Mouse (Mus musculus): ENCODE measurements around the gene Shc3. TPM values are rescaled to one million over a fixed set of nuclear protein-coding genes. Genes with fewer than 3 reads are reported as not detected.
A peak's percentile ranks its signal among the peaks of the same experiment; 100 is the strongest.

The Shc3 gene
- 4.4 and 6.9 TPM in 2 replicates for polyA plus RNA-seq (2015; fragmentation: Nextera tagmentation; extraction: Ambion mirVana)

GRCm38 (mm10) chr13:51568911-51569684, at the start of gene Shc3:
TSS of gene Shc3 (minus strand) at chr13:51569419.
- Histone ChIP-seq H3K27ac (ENCODE audit: low read depth, low read length) (peak within 1 kb of the TSS; percentile 82), H3K9ac (ENCODE audit: low read depth, low read length) (peak within 1 kb of the TSS; percentile 57), H3K4me1 (ENCODE audit: control insufficient read depth, insufficient read depth, low read depth, low read length) (peaks cover 31% of the 10 kb centered on the region), H3K4me2 (ENCODE audit: low read length) (peak within 1 kb of the TSS; percentile 93), H3K27me3 (replicated peaks; ENCODE audit: control insufficient read depth, insufficient read depth, low read length) (peaks cover 5% of the 10 kb centered on the region; the same call in 1 of the 2 replicates), H3K9me3 (ENCODE audit: control insufficient read depth, low read length) (no peaks in the 10 kb centered on the region), H3K4me3 (ENCODE audit: low read length) (peak within 1 kb of the TSS; percentile 69), H3K36me3 (ENCODE audit: control insufficient read depth, insufficient read depth, low read length) (no peaks in the 10 kb centered on the region)
- peak; percentile 94 for ATAC-seq
- under 1% methylated on average over 36 of the region's 36 CpGs for WGBS

- Histone ChIP-seq H3K27ac (ENCODE audit: low read depth, low read length) (no peak overlapping the region), H3K9ac (ENCODE audit: low read depth, low read length) (no peak overlapping the region), H3K36me3 (ENCODE audit: control insufficient read depth, insufficient read depth, low read length) (no peaks in the 10 kb centered on the region), H3K9me3 (ENCODE audit: control insufficient read depth, low read length) (no peaks in the 10 kb centered on the region), H3K4me1 (ENCODE audit: control insufficient read depth, insufficient read depth, low read depth, low read length) (peaks cover 3% of the 10 kb centered on the region; the same call in 1 of the 2 replicates), H3K4me2 (ENCODE audit: low read length) (peak overlapping the region; percentile 3; the same call in 1 of the 2 replicates), H3K4me3 (ENCODE audit: low read length) (no peak overlapping the region), H3K27me3 (replicated peaks; ENCODE audit: control insufficient read depth, insufficient read depth, low read length) (no peaks in the 10 kb centered on the region)
- WGBS, result 10% methylated on average over 6 of the region's 9 CpGs
- ATAC-seq, result peak; percentile 49; the same call in 1 of the 2 replicates
Observed at GRCm38 (mm10) chr13:51618602-51619001, 49.4 kb upstream of the Shc3 start.

GRCm38 (mm10) chr13:51617861-51618260, 48.6 kb upstream of the Shc3 start:
- no peaks in the 10 kb centered on the region for H3K36me3 ChIP-seq (ENCODE audit: control insufficient read depth, insufficient read depth, low read length)
- peak overlapping the region; percentile 27; the same call in 1 of the 2 replicates for H3K4me2 ChIP-seq (ENCODE audit: low read length)
- WGBS, result 16% methylated on average over 6 of the region's 6 CpGs
- no peaks in the 10 kb centered on the region for H3K27me3 ChIP-seq (replicated peaks; ENCODE audit: control insufficient read depth, insufficient read depth, low read length)
- ATAC-seq, result peak; percentile 73
- no peak overlapping the region; the same call in 1 of the 2 replicates for H3K9ac ChIP-seq (ENCODE audit: low read depth, low read length)
- H3K4me3 ChIP-seq (ENCODE audit: low read length), result no peak overlapping the region
- H3K9me3 ChIP-seq (ENCODE audit: control insufficient read depth, low read length), result no peaks in the 10 kb centered on the region
- H3K4me1 ChIP-seq (ENCODE audit: control insufficient read depth, insufficient read depth, low read depth, low read length), result peaks cover 3% of the 10 kb centered on the region; the same call in 1 of the 2 replicates
- no peak overlapping the region for H3K27ac ChIP-seq (ENCODE audit: low read depth, low read length)

- Histone ChIP-seq H3K36me3 (ENCODE audit: control insufficient read depth, insufficient read depth, low read length) (no peaks in the 10 kb centered on the region), H3K27me3 (replicated peaks; ENCODE audit: control insufficient read depth, insufficient read depth, low read length) (no peaks in the 10 kb centered on the region), H3K4me1 (ENCODE audit: control insufficient read depth, insufficient read depth, low read depth, low read length) (peaks cover 3% of the 10 kb centered on the region; the same call in 1 of the 2 replicates), H3K9me3 (ENCODE audit: control insufficient read depth, low read length) (no peaks in the 10 kb centered on the region), H3K4me3 (ENCODE audit: low read length) (no peak overlapping the region), H3K4me2 (ENCODE audit: low read length) (no peak overlapping the region), H3K9ac (ENCODE audit: low read depth, low read length) (no peak overlapping the region), H3K27ac (ENCODE audit: low read depth, low read length) (no peak overlapping the region)
- no peak for ATAC-seq
- WGBS, result 59% methylated on average over 1 of the region's 1 CpGs
Observed at GRCm38 (mm10) chr13:51617306-51617705, 48.1 kb upstream of the Shc3 start.

- no peaks in the 10 kb centered on the region for H3K9me3 ChIP-seq (ENCODE audit: control insufficient read depth, low read length)
- ATAC-seq, result peak; percentile 69; the same call in 1 of the 2 replicates
- 0 out of 2 replicates have a peak overlapping the region, but pooled peaks have one; percentile 3 for H3K4me2 ChIP-seq (ENCODE audit: low read length)
- 5% methylated on average over 12 of the region's 12 CpGs for whole genome bisulfite sequencing
- no peak overlapping the region for H3K4me3 ChIP-seq (ENCODE audit: low read length)
- no peak overlapping the region for H3K9ac ChIP-seq (ENCODE audit: low read depth, low read length)
- H3K27ac ChIP-seq (ENCODE audit: low read depth, low read length), result no peak overlapping the region
- H3K36me3 ChIP-seq (ENCODE audit: control insufficient read depth, insufficient read depth, low read length), result no peaks in the 10 kb centered on the region
- no peaks in the 10 kb centered on the region for H3K27me3 ChIP-seq (replicated peaks; ENCODE audit: control insufficient read depth, insufficient read depth, low read length)
- H3K4me1 ChIP-seq (ENCODE audit: control insufficient read depth, insufficient read depth, low read depth, low read length), result peaks cover 3% of the 10 kb centered on the region; the same call in 1 of the 2 replicates
Observed at GRCm38 (mm10) chr13:51616417-51617044, 47.3 kb upstream of the Shc3 start.

GRCm38 (mm10) chr13:51615815-51616214, 46.6 kb upstream of the Shc3 start:
- H3K4me1 ChIP-seq (ENCODE audit: control insufficient read depth, insufficient read depth, low read depth, low read length), result peaks cover 8% of the 10 kb centered on the region; the same call in 1 of the 2 replicates
- no peak overlapping the region for H3K9ac ChIP-seq (ENCODE audit: low read depth, low read length)
- no peaks in the 10 kb centered on the region for H3K36me3 ChIP-seq (ENCODE audit: control insufficient read depth, insufficient read depth, low read length)
- H3K4me3 ChIP-seq (ENCODE audit: low read length), result no peak overlapping the region
- H3K4me2 ChIP-seq (ENCODE audit: low read length), result no peak overlapping the region
- 55% methylated on average over 10 of the region's 10 CpGs for WGBS
- ATAC-seq, result no peak
- no peaks in the 10 kb centered on the region for H3K27me3 ChIP-seq (replicated peaks; ENCODE audit: control insufficient read depth, insufficient read depth, low read length)
- no peak overlapping the region for H3K27ac ChIP-seq (ENCODE audit: low read depth, low read length)
- H3K9me3 ChIP-seq (ENCODE audit: control insufficient read depth, low read length), result no peaks in the 10 kb centered on the region

GRCm38 (mm10) chr13:51611500-51611899, 42.3 kb upstream of the Shc3 start:
- Histone ChIP-seq H3K4me3 (ENCODE audit: low read length) (no peak overlapping the region), H3K9ac (ENCODE audit: low read depth, low read length) (no peak overlapping the region), H3K27me3 (replicated peaks; ENCODE audit: control insufficient read depth, insufficient read depth, low read length) (no peaks in the 10 kb centered on the region), H3K4me1 (ENCODE audit: control insufficient read depth, insufficient read depth, low read depth, low read length) (peaks cover 5% of the 10 kb centered on the region; the same call in 1 of the 2 replicates), H3K27ac (ENCODE audit: low read depth, low read length) (0 out of 2 replicates have a peak overlapping the region, but pooled peaks have one; percentile 42), H3K4me2 (ENCODE audit: low read length) (peak overlapping the region; percentile 25; the same call in 1 of the 2 replicates), H3K36me3 (ENCODE audit: control insufficient read depth, insufficient read depth, low read length) (no peaks in the 10 kb centered on the region), H3K9me3 (ENCODE audit: control insufficient read depth, low read length) (no peaks in the 10 kb centered on the region)
- 27% methylated on average over 5 of the region's 5 CpGs for WGBS
- no peak for ATAC-seq

GRCm38 (mm10) chr13:51611060-51611459, 41.8 kb upstream of the Shc3 start:
- H3K27me3 ChIP-seq (replicated peaks; ENCODE audit: control insufficient read depth, insufficient read depth, low read length), result no peaks in the 10 kb centered on the region
- 0 out of 2 replicates have a peak overlapping the region, but pooled peaks have one; percentile 42 for H3K27ac ChIP-seq (ENCODE audit: low read depth, low read length)
- H3K4me1 ChIP-seq (ENCODE audit: control insufficient read depth, insufficient read depth, low read depth, low read length), result peaks cover 5% of the 10 kb centered on the region; the same call in 1 of the 2 replicates
- no peak overlapping the region for H3K9ac ChIP-seq (ENCODE audit: low read depth, low read length)
- H3K36me3 ChIP-seq (ENCODE audit: control insufficient read depth, insufficient read depth, low read length), result no peaks in the 10 kb centered on the region
- no peak overlapping the region for H3K4me3 ChIP-seq (ENCODE audit: low read length)
- 39% methylated on average over 9 of the region's 9 CpGs for WGBS
- peak overlapping the region; percentile 25; the same call in 1 of the 2 replicates for H3K4me2 ChIP-seq (ENCODE audit: low read length)
- ATAC-seq, result no peak
- no peaks in the 10 kb centered on the region for H3K9me3 ChIP-seq (ENCODE audit: control insufficient read depth, low read length)

GRCm38 (mm10) chr13:51609231-51609630, 40.0 kb upstream of the Shc3 start:
- Histone ChIP-seq H3K9ac (ENCODE audit: low read depth, low read length) (no peak overlapping the region), H3K4me2 (ENCODE audit: low read length) (no peak overlapping the region), H3K4me3 (ENCODE audit: low read length) (no peak overlapping the region), H3K36me3 (ENCODE audit: control insufficient read depth, insufficient read depth, low read length) (no peaks in the 10 kb centered on the region), H3K27ac (ENCODE audit: low read depth, low read length) (no peak overlapping the region), H3K27me3 (replicated peaks; ENCODE audit: control insufficient read depth, insufficient read depth, low read length) (no peaks in the 10 kb centered on the region), H3K4me1 (ENCODE audit: control insufficient read depth, insufficient read depth, low read depth, low read length) (peaks cover 5% of the 10 kb centered on the region), H3K9me3 (ENCODE audit: control insufficient read depth, low read length) (no peaks in the 10 kb centered on the region)
- WGBS, result 95% methylated on average over 7 of the region's 7 CpGs
- no peak for ATAC-seq

All from hindbrain, embryonic 16.5 days (tissue).